Mouse (Mus musculus): Measurements from ENCODE around the gene Zswim7.

DNA sequence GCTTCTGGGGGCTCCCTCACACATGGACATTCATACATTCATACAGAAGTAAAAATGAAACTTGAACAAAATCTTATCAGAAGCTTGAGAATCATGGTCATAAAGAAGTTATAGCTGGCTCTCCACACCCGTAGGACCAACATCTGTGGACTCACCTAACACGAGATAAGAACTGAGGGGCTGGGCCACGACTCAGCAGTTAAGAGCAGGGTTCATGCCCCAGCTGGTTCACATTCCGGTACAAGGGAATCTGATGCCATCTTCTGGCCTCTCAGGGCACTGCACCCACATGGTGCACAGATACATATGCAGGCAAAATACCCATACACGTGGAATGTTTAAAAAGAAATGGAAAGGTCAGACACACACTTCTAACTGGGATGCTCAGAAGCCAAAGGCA is 3.1 kb downstream of the Zswim7 start:
- TF ChIP-seq CTCF (IDR thresholded peaks at IDR 0.05; ENCODE audit: insufficient read depth, low read length) = peak; percentile 72
- no peak for TF ChIP-seq POLR2A (IDR thresholded peaks at IDR 0.05; ENCODE audit: borderline replicate concordance, extremely low read depth, low read depth, low read length)
